Mouse (Mus musculus): ENCODE results near the gene Gnb1l.

Gene Gnb1l

GRCm38 (mm10) chr16:18552106-18552710 lies 53.7 kb downstream of the Gnb1l start:
- DNase-seq, result no peak

GRCm38 (mm10) chr16:18554721-18555120 lies 56.2 kb downstream of the Gnb1l start:
- no peak for DNase-seq

GRCm38 (mm10) chr16:18555235-18555935 lies 56.9 kb downstream of the Gnb1l start:
- no peak for DNase-seq

GRCm38 (mm10) chr16:18556461-18556860 lies 57.9 kb downstream of the Gnb1l start:
- DNase-seq, result no peak

GRCm38 (mm10) chr16:18564472-18564871 lies 66.0 kb downstream of the Gnb1l start:
- no peak for DNase-seq

- no peak for DNase-seq
Measured at GRCm38 (mm10) chr16:18568599-18568998, 70.1 kb downstream of the Gnb1l start.

GRCm38 (mm10) chr16:18574196-18574595 lies 75.7 kb downstream of the Gnb1l start:
- DNase-seq, result no peak

GRCm38 (mm10) chr16:18577071-18577470 lies 78.6 kb downstream of the Gnb1l start:
- DNase-seq, result no peak

- no peak for DNase-seq
Measured at GRCm38 (mm10) chr16:18577599-18578160, 79.2 kb downstream of the Gnb1l start.

- DNase-seq, result no peak
Measured at GRCm38 (mm10) chr16:18580389-18580788, 81.9 kb downstream of the Gnb1l start.

GRCm38 (mm10) chr16:18581050-18581622 lies 82.6 kb downstream of the Gnb1l start:
- DNase-seq, result no peak

- DNase-seq, result peak; percentile 10
Measured at GRCm38 (mm10) chr16:18581623-18582205, 83.2 kb downstream of the Gnb1l start.

GRCm38 (mm10) chr16:18582426-18583148 lies 84.1 kb downstream of the Gnb1l start:
- DNase-seq, result no peak

- DNase-seq, result no peak
Measured at GRCm38 (mm10) chr16:18583169-18583568, 84.7 kb downstream of the Gnb1l start.

GRCm38 (mm10) chr16:18583673-18584357 lies 85.3 kb downstream of the Gnb1l start:
- DNase-seq, result no peak

GRCm38 (mm10) chr16:18584901-18585510 lies 86.5 kb downstream of the Gnb1l start:
- DNase-seq, result no peak

GRCm38 (mm10) chr16:18585676-18586075 lies 87.2 kb downstream of the Gnb1l start:
- DNase-seq, result no peak

GRCm38 (mm10) chr16:18586076-18586905 lies 87.8 kb downstream of the Gnb1l start:
- no peak for DNase-seq

- no peak for DNase-seq
Measured at GRCm38 (mm10) chr16:18586906-18587546, 88.5 kb downstream of the Gnb1l start.

Measured in kidney, adult 18-20 months (tissue).